Mouse (Mus musculus) bone marrow, adult 2 months (tissue): ENCODE measurements around the gene Olfr543.

Source experiments
- CTCF ChIP-seq: fragments of 200-500 bp; IDR thresholded peaks from 2 replicates; pipeline ENCODE4 v1.5.1; 2011; ENCODE audit warnings: low read length, control low read depth; ENCODE audit not compliant: control insufficient read depth, insufficient read depth
- POLR2A ChIP-seq: fragments of 200-500 bp; IDR thresholded peaks from 2 replicates; pipeline ENCODE4 v1.6.1; 2011; ENCODE audit warnings: low read depth, mild to moderate bottlenecking, control low read depth, low read length, borderline replicate concordance; ENCODE audit not compliant: control insufficient read depth

DNA sequence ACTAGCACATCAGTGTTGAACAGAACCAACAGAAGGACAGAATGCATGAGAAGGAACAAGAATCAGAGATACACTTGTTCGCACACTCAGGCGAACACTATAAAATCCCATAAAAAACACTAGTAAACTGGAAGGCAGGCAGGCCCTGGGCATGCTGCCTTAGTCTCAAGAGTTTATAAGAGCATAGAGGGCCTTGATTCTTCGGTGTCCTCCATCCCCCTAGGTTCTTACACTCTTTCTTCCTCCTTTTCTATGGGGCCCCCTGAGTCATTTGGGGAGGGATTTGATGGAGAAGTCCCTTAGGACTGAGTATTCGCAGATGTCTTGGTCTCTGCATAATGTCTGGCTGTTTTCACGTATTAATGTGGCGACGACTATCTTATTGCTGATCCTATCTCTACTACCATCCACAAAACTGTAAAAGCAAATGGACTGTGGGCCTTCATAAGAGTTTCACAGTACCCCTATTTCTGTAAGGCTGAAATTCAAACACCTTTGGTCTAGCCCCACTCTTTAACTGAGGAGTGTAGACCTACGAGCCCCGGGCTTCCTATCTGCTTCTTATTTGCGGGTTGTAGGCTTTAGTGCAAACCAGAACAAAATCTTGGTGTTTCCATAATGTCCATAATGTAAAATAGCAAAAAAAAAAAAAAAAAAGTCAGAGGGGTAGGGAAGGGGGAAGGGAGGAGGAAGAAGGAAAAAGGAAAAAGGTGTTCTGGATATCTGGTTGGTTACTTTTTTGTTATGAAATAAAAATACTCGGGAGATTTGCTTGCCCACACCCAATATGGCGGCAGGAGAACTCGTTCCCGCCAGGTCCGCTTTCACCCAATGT lies 40.4 kb downstream of the Olfr543 start:
- no peak for TF ChIP-seq POLR2A
- TF ChIP-seq CTCF: no peak
